Mouse (Mus musculus): Measurements from ENCODE around the gene Macrod2. TPM values are rescaled to one million over a fixed set of nuclear protein-coding genes. Genes with fewer than 3 reads are reported as not detected.

The Macrod2 gene
- polyA plus RNA-seq, 1 experiment, result 20.2 TPM

- H3K4me3 ChIP-seq (replicated peaks; ENCODE audit: insufficient read depth, low read depth, low read length), result no peak overlapping the region
- WGBS, result 96% methylated on average over 2 of the region's 2 CpGs
- H3K27me3 ChIP-seq (ENCODE audit: control insufficient read depth, insufficient read depth, low read length), result no peaks in the 10 kb centered on the region
- TF ChIP-seq CTCF (IDR thresholded peaks at IDR 0.05; ENCODE audit: borderline replicate concordance, insufficient read depth, low read depth, low read length) (no peak), POLR2A (IDR thresholded peaks at IDR 0.05; ENCODE audit: borderline replicate concordance, insufficient read depth, low read length) (no peak)
- DNase-seq, result no peak
- H3K4me1 ChIP-seq (ENCODE audit: control insufficient read depth, insufficient read depth, low read length), result no peaks in the 10 kb centered on the region
- H3K27ac ChIP-seq (ENCODE audit: insufficient read depth, low read length), result no peak overlapping the region
Measured at GRCm38 (mm10) chr2:140758881-140759280, 363.8 kb downstream of the Macrod2 start.

- DNase-seq, result no peak
- no peaks in the 10 kb centered on the region for H3K4me1 ChIP-seq (ENCODE audit: control insufficient read depth, insufficient read depth, low read length)
- no peak for TF ChIP-seq CTCF (IDR thresholded peaks at IDR 0.05; ENCODE audit: borderline replicate concordance, insufficient read depth, low read depth, low read length)
- TF ChIP-seq POLR2A (IDR thresholded peaks at IDR 0.05; ENCODE audit: borderline replicate concordance, insufficient read depth, low read length), result no peak
- H3K27me3 ChIP-seq (ENCODE audit: control insufficient read depth, insufficient read depth, low read length), result no peaks in the 10 kb centered on the region
- H3K27ac ChIP-seq (ENCODE audit: insufficient read depth, low read length), result no peak overlapping the region
- H3K4me3 ChIP-seq (replicated peaks; ENCODE audit: insufficient read depth, low read depth, low read length), result no peak overlapping the region
Measured at GRCm38 (mm10) chr2:140759732-140760131, 364.6 kb downstream of the Macrod2 start.

- no peak overlapping the region for H3K27ac ChIP-seq (ENCODE audit: insufficient read depth, low read length)
- WGBS, result 97% methylated on average over 3 of the region's 3 CpGs
Measured at GRCm38 (mm10) chr2:140760137-140760536, 365.0 kb downstream of the Macrod2 start.

GRCm38 (mm10) chr2:140763076-140763891, 368.2 kb downstream of the Macrod2 start:
- TF ChIP-seq POLR2A (IDR thresholded peaks at IDR 0.05; ENCODE audit: borderline replicate concordance, insufficient read depth, low read length), result no peak
- TF ChIP-seq CTCF (IDR thresholded peaks at IDR 0.05; ENCODE audit: borderline replicate concordance, insufficient read depth, low read depth, low read length), result no peak
- no peak overlapping the region for H3K27ac ChIP-seq (ENCODE audit: insufficient read depth, low read length)
- DNase-seq, result no peak
- WGBS, result 53% methylated on average over 12 of the region's 12 CpGs
- H3K4me3 ChIP-seq (replicated peaks; ENCODE audit: insufficient read depth, low read depth, low read length), result no peak overlapping the region
- no peaks in the 10 kb centered on the region for H3K4me1 ChIP-seq (ENCODE audit: control insufficient read depth, insufficient read depth, low read length)
- no peaks in the 10 kb centered on the region for H3K27me3 ChIP-seq (ENCODE audit: control insufficient read depth, insufficient read depth, low read length)

More at GRCm38 (mm10) chr2:140760137-140760536, 365.0 kb downstream of the Macrod2 start:
- DNase-seq, result no peak
- TF ChIP-seq POLR2A (IDR thresholded peaks at IDR 0.05; ENCODE audit: borderline replicate concordance, insufficient read depth, low read length), result no peak
- no peak overlapping the region for H3K4me3 ChIP-seq (replicated peaks; ENCODE audit: insufficient read depth, low read depth, low read length)
- no peaks in the 10 kb centered on the region for H3K4me1 ChIP-seq (ENCODE audit: control insufficient read depth, insufficient read depth, low read length)
- H3K27me3 ChIP-seq (ENCODE audit: control insufficient read depth, insufficient read depth, low read length), result no peaks in the 10 kb centered on the region

- no peak overlapping the region for H3K4me3 ChIP-seq (replicated peaks; ENCODE audit: insufficient read depth, low read depth, low read length)
- no peaks in the 10 kb centered on the region for H3K27me3 ChIP-seq (ENCODE audit: control insufficient read depth, insufficient read depth, low read length)
- TF ChIP-seq CTCF (IDR thresholded peaks at IDR 0.05; ENCODE audit: borderline replicate concordance, insufficient read depth, low read depth, low read length) (no peak), POLR2A (IDR thresholded peaks at IDR 0.05; ENCODE audit: borderline replicate concordance, insufficient read depth, low read length) (no peak)
- H3K27ac ChIP-seq (ENCODE audit: insufficient read depth, low read length), result no peak overlapping the region
- no peaks in the 10 kb centered on the region for H3K4me1 ChIP-seq (ENCODE audit: control insufficient read depth, insufficient read depth, low read length)
- WGBS, result 97% methylated on average over 4 of the region's 4 CpGs
- DNase-seq, result no peak
Measured at GRCm38 (mm10) chr2:140769473-140769872, 374.4 kb downstream of the Macrod2 start.

GRCm38 (mm10) chr2:140772825-140773224, 377.7 kb downstream of the Macrod2 start:
- no peak overlapping the region for H3K27ac ChIP-seq (ENCODE audit: insufficient read depth, low read length)
- DNase-seq, result no peak
- TF ChIP-seq POLR2A (IDR thresholded peaks at IDR 0.05; ENCODE audit: borderline replicate concordance, insufficient read depth, low read length) (no peak), CTCF (IDR thresholded peaks at IDR 0.05; ENCODE audit: borderline replicate concordance, insufficient read depth, low read depth, low read length) (no peak)
- H3K4me3 ChIP-seq (replicated peaks; ENCODE audit: insufficient read depth, low read depth, low read length), result no peak overlapping the region
- no peaks in the 10 kb centered on the region for H3K27me3 ChIP-seq (ENCODE audit: control insufficient read depth, insufficient read depth, low read length)
- 77% methylated on average over 6 of the region's 6 CpGs for WGBS
- no peaks in the 10 kb centered on the region for H3K4me1 ChIP-seq (ENCODE audit: control insufficient read depth, insufficient read depth, low read length)

GRCm38 (mm10) chr2:140773456-140773855, 378.3 kb downstream of the Macrod2 start:
- Histone ChIP-seq H3K27ac (ENCODE audit: insufficient read depth, low read length) (no peak overlapping the region), H3K4me1 (ENCODE audit: control insufficient read depth, insufficient read depth, low read length) (no peaks in the 10 kb centered on the region), H3K4me3 (replicated peaks; ENCODE audit: insufficient read depth, low read depth, low read length) (no peak overlapping the region), H3K27me3 (ENCODE audit: control insufficient read depth, insufficient read depth, low read length) (no peaks in the 10 kb centered on the region)
- WGBS, result 82% methylated on average over 11 of the region's 11 CpGs
- TF ChIP-seq POLR2A (IDR thresholded peaks at IDR 0.05; ENCODE audit: borderline replicate concordance, insufficient read depth, low read length) (no peak), CTCF (IDR thresholded peaks at IDR 0.05; ENCODE audit: borderline replicate concordance, insufficient read depth, low read depth, low read length) (no peak)
- DNase-seq, result no peak

- H3K27me3 ChIP-seq (ENCODE audit: control insufficient read depth, insufficient read depth, low read length), result no peaks in the 10 kb centered on the region
- no peak for DNase-seq
- TF ChIP-seq CTCF (IDR thresholded peaks at IDR 0.05; ENCODE audit: borderline replicate concordance, insufficient read depth, low read depth, low read length), result no peak
- no peak for TF ChIP-seq POLR2A (IDR thresholded peaks at IDR 0.05; ENCODE audit: borderline replicate concordance, insufficient read depth, low read length)
- WGBS, result 89% methylated on average over 4 of the region's 4 CpGs
- no peaks in the 10 kb centered on the region for H3K4me1 ChIP-seq (ENCODE audit: control insufficient read depth, insufficient read depth, low read length)
- no peak overlapping the region for H3K27ac ChIP-seq (ENCODE audit: insufficient read depth, low read length)
- H3K4me3 ChIP-seq (replicated peaks; ENCODE audit: insufficient read depth, low read depth, low read length), result no peak overlapping the region
Measured at GRCm38 (mm10) chr2:140774808-140775370, 379.8 kb downstream of the Macrod2 start.

Data from cerebellum, adult 2 months (tissue).